Mouse (Mus musculus): ENCODE measurements around the gene Fam53b. TPM values are rescaled to one million over a fixed set of nuclear protein-coding genes. Genes with fewer than 3 reads are reported as not detected.

The Fam53b gene
- total RNA-seq, 4 experiments from 2014 or later = 48.8 to 61.1 (median 54.6) TPM

GRCm38 (mm10) chr7:132790447-132791219 is 23.1 kb downstream of the Fam53b start:
- no peak for DNase-seq (ENCODE audit: low spot score in 2 of 2)

- peak; percentile 83 to 85 for DNase-seq (ENCODE audit: low spot score in 2 of 2)
Measured at GRCm38 (mm10) chr7:132788826-132789225, 24.9 kb downstream of the Fam53b start.

- DNase-seq (ENCODE audit: low spot score in 2 of 2) = no peak
Measured at GRCm38 (mm10) chr7:132787496-132788190, 26.0 kb downstream of the Fam53b start.

- no peak for DNase-seq (ENCODE audit: low spot score in 2 of 2)
Measured at GRCm38 (mm10) chr7:132787022-132787421, 26.7 kb downstream of the Fam53b start.

DNA sequence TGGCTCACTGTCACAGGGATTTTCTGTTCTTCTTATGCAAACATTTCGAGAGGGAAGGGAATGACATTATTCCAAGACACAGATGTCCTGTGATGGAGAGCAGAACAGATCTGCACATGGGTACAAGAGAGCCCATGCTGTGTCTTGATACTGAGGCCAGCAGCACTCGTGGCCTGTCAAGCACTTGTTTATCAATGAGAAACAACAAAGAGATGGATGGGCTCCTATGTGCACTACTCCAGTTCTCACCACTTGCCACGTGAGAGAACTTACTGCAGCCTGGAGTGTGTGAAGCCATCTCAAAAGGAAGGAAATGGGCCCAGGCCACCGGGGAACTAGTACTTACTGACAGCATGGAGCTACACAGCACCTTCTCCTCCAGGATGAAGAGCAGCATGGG is 27.2 kb downstream of the Fam53b start:
- no peak for DNase-seq (ENCODE audit: low spot score in 2 of 2)

- no peak for DNase-seq (ENCODE audit: low spot score in 2 of 2)
Measured at GRCm38 (mm10) chr7:132786011-132786410, 27.7 kb downstream of the Fam53b start.

- no peak for DNase-seq (ENCODE audit: low spot score in 2 of 2)
Measured at GRCm38 (mm10) chr7:132784101-132784500, 29.6 kb downstream of the Fam53b start.

- DNase-seq (ENCODE audit: low spot score in 2 of 2) = no peak
Measured at GRCm38 (mm10) chr7:132781850-132782249, 31.8 kb downstream of the Fam53b start.

- DNase-seq (ENCODE audit: low spot score in 2 of 2) = no peak
Measured at GRCm38 (mm10) chr7:132781130-132781814, 32.4 kb downstream of the Fam53b start.

DNA sequence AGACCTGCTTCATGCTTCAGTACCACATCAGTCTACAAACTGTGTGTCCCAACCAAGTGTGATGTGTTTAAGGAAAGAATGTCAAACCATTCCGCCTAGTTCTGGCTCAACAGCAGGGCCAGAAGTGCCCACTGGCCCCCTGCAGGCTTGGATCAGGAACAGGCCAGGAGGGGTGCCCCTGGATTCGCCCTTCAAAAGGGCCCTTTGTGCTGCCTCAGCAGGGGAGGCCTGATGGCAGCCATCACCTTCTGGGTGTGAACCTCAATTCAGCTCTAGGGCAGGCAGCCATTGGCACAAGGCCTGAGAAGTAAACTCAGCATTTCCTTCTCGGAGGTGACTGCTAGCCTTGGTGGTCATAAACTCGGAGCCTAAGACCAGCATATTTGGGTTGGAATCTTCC is 33.1 kb downstream of the Fam53b start:
- no peak for DNase-seq (ENCODE audit: low spot score in 2 of 2)

DNA sequence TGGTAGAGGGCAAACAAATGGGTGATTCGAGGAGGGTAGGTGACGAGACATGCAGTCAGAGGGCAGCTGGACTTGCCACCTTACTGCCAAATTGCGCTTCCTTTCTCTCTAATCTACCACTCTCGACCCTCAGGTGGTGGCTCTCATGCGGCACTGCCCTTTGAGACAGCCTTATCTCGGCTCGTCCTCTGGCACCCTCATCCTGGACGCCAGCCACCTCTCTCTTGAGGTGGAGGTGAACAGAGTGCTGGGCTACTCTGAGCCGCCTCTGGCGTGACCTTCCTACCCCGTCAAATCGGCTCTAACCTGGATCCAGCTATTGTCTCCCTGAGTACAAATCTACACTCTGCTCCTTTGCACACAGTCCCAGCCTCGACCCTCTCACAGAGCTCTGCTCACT is 35.1 kb downstream of the Fam53b start:
- no peak for DNase-seq (ENCODE audit: low spot score in 2 of 2)

- DNase-seq (ENCODE audit: low spot score in 2 of 2) = no peak
Measured at GRCm38 (mm10) chr7:132777728-132778453, 35.8 kb downstream of the Fam53b start.

- no peak for DNase-seq (ENCODE audit: low spot score in 2 of 2)
Measured at GRCm38 (mm10) chr7:132777117-132777516, 36.6 kb downstream of the Fam53b start.

DNA sequence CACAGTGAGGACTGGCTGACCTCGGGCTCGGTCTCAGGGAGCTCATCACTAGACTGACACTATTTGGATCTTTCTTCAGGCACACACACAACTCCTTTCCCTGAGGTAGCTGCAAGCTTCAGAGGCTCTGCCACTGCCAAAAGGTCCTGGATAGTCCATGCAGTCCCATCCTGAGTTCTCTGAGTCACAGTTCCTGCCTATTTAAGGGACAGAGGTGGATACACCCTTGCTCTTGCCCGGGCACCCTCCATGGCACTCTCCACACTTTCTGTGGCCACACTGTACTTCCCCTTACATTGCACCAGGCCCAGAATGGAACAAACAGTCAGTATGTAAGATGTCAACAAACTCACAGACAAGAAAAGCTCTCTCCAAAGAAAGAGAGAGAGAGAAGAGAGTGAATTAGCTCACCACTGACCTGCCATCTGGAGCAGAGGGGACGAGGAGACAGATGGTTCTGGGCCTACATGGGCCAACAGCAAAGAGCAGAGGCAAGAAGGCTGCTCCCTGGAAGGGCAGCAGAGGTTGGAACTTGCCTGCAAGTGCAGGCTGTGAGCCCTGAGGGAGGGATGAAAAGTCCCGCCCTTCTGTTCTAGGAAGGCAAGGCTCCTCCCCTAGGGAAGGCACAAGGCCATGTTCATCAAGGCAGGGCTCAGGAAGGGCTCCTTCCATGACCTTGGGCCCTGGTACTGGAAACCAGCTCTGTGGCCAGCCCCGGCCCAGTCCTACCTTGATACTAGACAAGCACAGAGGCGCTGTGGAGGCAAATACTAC is 37.2 kb downstream of the Fam53b start:
- no peak for DNase-seq (ENCODE audit: low spot score in 2 of 2)

DNA sequence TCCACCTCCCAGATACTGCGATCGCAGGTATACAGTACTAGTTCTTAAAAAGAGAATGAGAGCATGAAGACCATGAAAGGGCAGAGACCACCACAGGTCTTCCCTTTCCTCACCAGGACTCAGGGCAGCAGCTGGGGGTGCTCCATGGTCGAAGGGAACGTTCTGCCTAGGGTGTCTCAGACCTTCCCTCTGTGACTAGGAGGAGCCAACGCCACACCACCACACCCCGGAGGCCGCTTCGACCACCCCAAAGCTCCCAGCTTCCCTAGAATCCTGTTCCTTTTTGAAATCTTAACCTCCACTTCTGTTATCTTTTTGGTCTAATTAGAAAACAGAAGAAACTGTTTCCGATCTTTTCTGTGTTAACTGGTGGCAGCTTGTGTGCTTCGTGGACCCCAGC is 37.8 kb downstream of the Fam53b start:
- DNase-seq (ENCODE audit: low spot score in 2 of 2) = no peak

GRCm38 (mm10) chr7:132775333-132775732 is 38.4 kb downstream of the Fam53b start:
- DNase-seq (ENCODE audit: low spot score in 2 of 2) = no peak

- no peak for DNase-seq (ENCODE audit: low spot score in 2 of 2)
Measured at GRCm38 (mm10) chr7:132773011-132773705, 40.5 kb downstream of the Fam53b start.

DNA sequence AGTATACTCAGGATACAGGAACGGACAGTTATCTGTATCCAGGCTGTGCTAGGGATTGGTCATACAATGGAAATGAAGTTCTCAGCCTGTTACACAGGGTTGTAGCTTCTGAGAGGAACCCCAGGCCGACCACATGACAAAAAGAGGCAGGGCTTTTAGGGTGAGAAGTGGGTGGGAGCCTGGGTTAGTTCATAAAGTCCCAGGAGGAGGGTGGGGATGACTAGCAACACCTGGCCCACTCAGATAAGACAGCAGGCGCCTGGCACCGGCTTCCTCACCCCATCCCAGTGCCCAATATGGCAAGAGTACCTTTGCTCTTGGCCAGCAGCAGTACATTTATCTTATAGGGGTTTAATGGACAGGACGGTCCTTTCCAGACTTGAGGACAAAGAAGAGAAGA is 41.2 kb downstream of the Fam53b start:
- no peak for DNase-seq (ENCODE audit: low spot score in 2 of 2)

DNA sequence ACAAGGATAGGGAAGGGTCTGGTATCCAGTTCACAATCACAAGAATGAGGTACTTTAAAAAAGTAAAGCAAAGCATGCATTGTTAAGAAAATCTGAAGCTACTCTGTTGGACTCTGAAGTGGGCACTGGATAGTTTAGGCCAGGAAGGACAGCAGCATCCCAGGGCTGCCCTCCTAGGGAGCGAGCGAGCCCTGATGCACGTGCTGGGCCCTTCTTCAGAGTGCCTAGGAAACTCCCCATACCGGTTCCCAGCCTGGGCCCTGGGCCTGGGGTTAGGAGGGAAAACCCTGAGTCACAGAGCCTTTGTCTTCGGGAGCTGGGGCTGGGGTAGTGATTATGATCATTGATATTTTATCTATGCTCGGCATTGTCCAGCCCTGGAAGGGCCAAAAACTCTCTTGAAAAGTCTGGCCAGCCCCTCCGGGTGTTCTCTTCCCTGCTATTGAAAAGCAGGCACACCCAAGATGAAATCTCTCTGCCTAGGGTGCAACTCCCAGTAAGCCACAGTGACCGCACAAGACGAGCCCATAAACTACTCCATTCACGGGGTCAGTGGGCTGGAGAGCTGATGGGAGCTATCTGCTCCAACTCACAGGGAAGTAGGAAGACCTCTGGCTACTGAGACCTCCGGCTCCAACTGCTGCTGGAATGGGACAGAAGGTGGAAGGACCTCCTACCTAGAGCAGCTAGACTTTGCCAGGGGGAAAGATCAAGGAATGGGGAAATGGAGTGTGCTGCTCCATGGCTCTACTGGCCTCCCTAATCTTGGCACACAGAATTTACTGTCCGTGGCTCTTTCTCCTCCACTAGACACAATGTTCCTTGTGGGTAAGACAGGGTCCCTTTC is 45.0 kb downstream of the Fam53b start:
- no peak for DNase-seq (ENCODE audit: low spot score in 2 of 2)

Data from layer of hippocampus, adult 8-10 months (tissue).